Mouse (Mus musculus) kidney, embryonic 14.5 days (tissue): ENCODE measurements around the gene Atp1a4. TPM values are rescaled to one million over a fixed set of nuclear protein-coding genes. Genes with fewer than 3 reads are reported as not detected.

Experiments
- ATAC-seq: fragments of 200-750 bp; cut with Nextera tagmentation; 2 replicates; pipeline ENCODE4 v1.8.0; 2017; ENCODE audit warnings: moderate number of reproducible peaks, mild to moderate bottlenecking, moderate TSS enrichment, moderate library complexity; ENCODE audit not compliant: low FRiP score, low TSS enrichment
- H3K27ac ChIP-seq: fragments of 300-500 bp; sonication (generic); 2 replicates; pipeline ENCODE4 v1.5.1; 2014; ENCODE audit warnings: low read depth, mild to moderate bottlenecking, low read length, moderate library complexity, mixed read lengths
- H3K27me3 ChIP-seq: fragments of 300-500 bp; sonication (generic); 2 replicates; pipeline ENCODE4 v1.6.1; 2014; ENCODE audit warnings: mild to moderate bottlenecking, low read length; ENCODE audit not compliant: control insufficient read depth, insufficient read depth
- H3K36me3 ChIP-seq: fragments of 300-500 bp; sonication (generic); 2 replicates; pipeline ENCODE4 v1.6.1; 2014; ENCODE audit warnings: low read length, mixed read lengths; ENCODE audit not compliant: control insufficient read depth, insufficient read depth
- H3K4me1 ChIP-seq: fragments of 300-500 bp; sonication (generic); 2 replicates; pipeline ENCODE4 v1.6.1; 2014; ENCODE audit warnings: low read length, mixed read lengths; ENCODE audit not compliant: control insufficient read depth, insufficient read depth
- H3K4me2 ChIP-seq: fragments of 300-500 bp; sonication (generic); replicated peaks from 2 replicates; pipeline ENCODE4 v1.6.1; 2014; ENCODE audit warnings: low read depth, mild to moderate bottlenecking, low read length
- H3K4me3 ChIP-seq: fragments of 300-500 bp; sonication (generic); 2 replicates; pipeline ENCODE4 v1.5.1; 2014; ENCODE audit warnings: mild to moderate bottlenecking, low read length
- H3K9ac ChIP-seq: fragments of 300-500 bp; sonication (generic); 2 replicates; pipeline ENCODE4 v1.6.1; 2014; ENCODE audit warnings: low read depth, mild to moderate bottlenecking, low read length, moderate library complexity
- H3K9me3 ChIP-seq: fragments of 300-500 bp; sonication (generic); 2 replicates; pipeline ENCODE4 v1.6.1; 2016; ENCODE audit warnings: low read length; ENCODE audit not compliant: control insufficient read depth
- whole genome bisulfite sequencing: fragments of 180-500 bp; shearing (Covaris S2); extraction: QIAGEN DNeasy Blood & Tissue Kit; methylation state at CpG from one replicate; pipeline ENCODE4 v1.1.7; 2014; 5-methylcytosine and 5-hydroxymethylcytosine counted together
- polyA plus RNA-seq: library from polyadenylated mRNA; unstranded; fragments of >200 nt; fragmentation: Nextera tagmentation; extraction: Ambion mirVana; gene quantifications from 2 replicates; pipeline ENCODE4 v1.2.1, GENCODE M21; 2014

Atp1a4 gene
- not detected in 2 replicates for polyA plus RNA-seq

DNA sequence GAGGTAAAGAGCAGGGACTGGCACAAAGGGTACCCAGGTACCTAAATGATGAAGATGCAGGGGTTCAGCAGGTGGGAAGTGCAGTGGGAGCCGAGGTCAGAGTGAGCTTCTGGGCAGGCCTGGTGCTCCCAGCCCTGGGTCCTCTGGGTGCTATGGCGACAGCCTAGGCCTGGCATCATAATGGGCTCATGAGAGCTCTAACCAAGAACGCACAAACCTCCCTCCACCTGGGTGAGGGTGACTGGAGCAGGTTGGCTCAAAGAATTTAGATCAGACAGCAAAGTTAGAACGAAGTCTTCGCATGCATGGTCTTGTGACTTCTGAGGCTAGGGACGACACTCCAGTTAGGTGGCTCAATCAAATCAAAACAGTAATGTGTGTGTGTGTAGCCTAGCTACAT lies at the start of gene Atp1a4:
Gene Atp1a4, minus strand, starts transcription at position 101 of the 400 bp plus-strand sequence.
- Histone ChIP-seq H3K9me3 (no peaks in the 10 kb centered on the region), H3K4me1 (no peaks in the 10 kb centered on the region), H3K4me3 (no peak within 1 kb of the TSS), H3K36me3 (no peaks in the 10 kb centered on the region), H3K9ac (no peak within 1 kb of the TSS), H3K27me3 (no peaks in the 10 kb centered on the region), H3K27ac (no peak within 1 kb of the TSS), H3K4me2 (no peak within 1 kb of the TSS)
- 86% methylated on average over 6 of the region's 6 CpGs for WGBS
- 0 out of 2 replicates have a peak, but pooled peaks have one; percentile 4 for ATAC-seq

DNA sequence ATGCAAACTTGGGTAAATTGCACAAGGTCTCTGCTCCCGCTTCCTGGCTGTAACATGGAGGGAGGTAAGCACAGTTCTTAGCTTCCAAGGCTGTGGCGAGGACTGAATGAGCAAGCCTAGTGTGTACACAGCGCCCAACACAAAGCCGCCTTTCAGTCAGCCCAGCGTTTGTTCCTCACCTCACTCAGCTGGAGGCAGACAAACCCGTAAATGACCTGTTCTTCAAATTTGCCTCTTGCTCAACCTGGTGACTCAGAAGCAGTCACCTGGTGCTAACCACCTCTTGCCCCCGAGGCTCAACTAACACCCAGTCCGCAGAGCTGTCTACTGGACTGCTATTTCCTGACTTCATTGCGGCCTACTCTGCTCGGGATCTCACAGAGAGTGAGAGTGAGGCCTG lies 49.7 kb upstream of the Atp1a4 start:
- no peak overlapping the region for H3K4me2 ChIP-seq
- H3K4me1 ChIP-seq, result peaks cover 23% of the 10 kb centered on the region
- H3K27me3 ChIP-seq, result no peaks in the 10 kb centered on the region
- no peak overlapping the region for H3K4me3 ChIP-seq
- no peaks in the 10 kb centered on the region for H3K9me3 ChIP-seq
- H3K9ac ChIP-seq, result 0 out of 2 replicates have a peak overlapping the region, but pooled peaks have one; percentile 4
- no peak overlapping the region for H3K27ac ChIP-seq
- WGBS, result 64% methylated on average over 10 of the region's 10 CpGs
- no peak for ATAC-seq
- H3K36me3 ChIP-seq, result no peaks in the 10 kb centered on the region

DNA sequence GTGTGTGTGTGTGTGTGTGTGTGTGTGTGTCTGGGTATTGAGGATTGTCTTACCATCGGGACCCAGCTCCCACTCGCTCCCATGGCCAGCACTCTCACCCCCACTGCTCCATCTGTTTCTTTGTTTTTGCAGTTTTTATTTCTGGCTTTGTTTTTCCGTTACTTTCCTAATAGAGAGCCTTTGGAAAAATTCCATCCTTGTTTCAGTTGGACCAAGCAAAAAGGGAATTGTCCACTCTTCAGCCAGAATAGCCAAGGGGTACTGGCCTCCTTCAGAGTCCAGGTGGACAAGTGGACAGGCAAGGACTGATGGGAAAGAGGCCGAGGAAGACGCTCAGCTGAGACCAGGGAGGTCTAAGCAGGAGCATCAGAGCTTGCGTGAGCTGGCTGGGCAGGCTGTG lies 48.7 kb upstream of the Atp1a4 start:
- WGBS, result 61% methylated on average over 6 of the region's 6 CpGs
- H3K27ac ChIP-seq, result no peak overlapping the region

DNA sequence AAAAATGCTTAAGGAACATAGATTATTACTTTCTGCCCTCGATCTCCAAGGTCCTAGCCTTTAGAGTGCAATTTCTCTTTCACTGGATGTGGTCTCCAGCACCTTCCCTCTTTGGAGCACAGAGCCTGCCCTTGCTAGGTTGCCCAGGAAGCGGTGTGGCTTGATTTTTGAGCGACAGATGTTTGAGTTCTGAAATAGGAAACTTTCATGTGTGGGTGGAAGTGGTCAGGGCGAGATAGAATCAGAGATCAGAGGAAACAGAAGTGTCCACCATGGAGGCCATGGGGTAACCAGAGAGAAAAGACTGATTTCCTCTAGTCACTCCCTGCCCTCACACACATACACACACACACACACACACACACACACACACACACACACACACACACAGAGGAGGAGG lies 48.0 kb upstream of the Atp1a4 start:
- no peak overlapping the region for H3K9ac ChIP-seq
- H3K4me3 ChIP-seq, result no peak overlapping the region
- 57% methylated on average over 4 of the region's 4 CpGs for WGBS
- H3K4me2 ChIP-seq, result no peak overlapping the region
- no peaks in the 10 kb centered on the region for H3K27me3 ChIP-seq
- H3K27ac ChIP-seq, result no peak overlapping the region
- ATAC-seq, result no peak
- no peaks in the 10 kb centered on the region for H3K9me3 ChIP-seq
- peaks cover 26% of the 10 kb centered on the region for H3K4me1 ChIP-seq
- H3K36me3 ChIP-seq, result no peaks in the 10 kb centered on the region

More for the DNA sequence above, 48.7 kb upstream of the Atp1a4 start:
- H3K9me3 ChIP-seq, result no peaks in the 10 kb centered on the region
- no peak overlapping the region for H3K4me2 ChIP-seq
- H3K27me3 ChIP-seq, result no peaks in the 10 kb centered on the region
- H3K36me3 ChIP-seq, result no peaks in the 10 kb centered on the region
- H3K9ac ChIP-seq, result no peak overlapping the region; the same call in 1 of the 2 replicates
- no peak for ATAC-seq
- H3K4me1 ChIP-seq, result peaks cover 22% of the 10 kb centered on the region
- no peak overlapping the region for H3K4me3 ChIP-seq

DNA sequence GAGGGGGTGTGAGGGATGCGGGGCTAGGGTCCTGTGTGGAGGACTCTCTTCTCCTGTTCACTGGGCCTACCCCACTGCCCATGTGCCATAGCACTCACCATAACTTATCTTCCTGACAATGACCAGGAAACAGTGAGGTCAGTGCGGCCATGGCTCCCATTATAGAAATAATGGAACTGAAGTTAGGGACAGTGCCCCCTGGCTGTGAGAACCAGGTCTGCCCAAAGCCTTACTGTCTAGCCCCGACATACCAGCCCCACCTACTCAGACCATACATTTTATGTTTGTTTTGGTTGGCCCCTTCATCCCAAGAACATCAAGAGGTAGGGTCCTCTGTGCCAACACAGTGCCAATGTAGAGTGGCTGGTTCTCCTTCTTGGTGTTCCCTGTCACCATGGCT lies 47.4 kb upstream of the Atp1a4 start:
- Histone ChIP-seq H3K4me2 (no peak overlapping the region), H3K9me3 (no peaks in the 10 kb centered on the region), H3K4me1 (peaks cover 27% of the 10 kb centered on the region), H3K9ac (no peak overlapping the region), H3K27me3 (no peaks in the 10 kb centered on the region), H3K27ac (no peak overlapping the region), H3K4me3 (no peak overlapping the region), H3K36me3 (no peaks in the 10 kb centered on the region)
- 81% methylated on average over 3 of the region's 3 CpGs for WGBS
- no peak for ATAC-seq

DNA sequence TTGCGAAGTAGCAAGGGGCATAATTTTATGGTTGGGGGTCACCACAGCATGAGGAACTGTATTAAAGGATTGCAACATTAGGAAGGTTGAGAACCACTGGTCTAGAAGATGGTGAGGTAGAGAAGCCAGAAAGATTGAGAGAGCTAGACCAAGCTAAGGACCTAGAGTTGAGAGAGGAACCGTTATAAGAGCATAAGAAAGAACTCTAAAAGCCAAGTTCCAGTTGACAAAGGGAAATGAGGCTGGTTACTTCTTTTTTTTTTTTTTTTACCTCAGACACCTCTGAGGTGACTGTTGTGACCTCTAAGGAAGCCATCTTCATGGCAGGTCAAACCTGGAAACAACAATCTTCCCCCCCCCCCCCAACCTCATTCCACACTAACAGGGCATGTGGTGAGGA lies 46.9 kb upstream of the Atp1a4 start:
- Histone ChIP-seq H3K27me3 (no peaks in the 10 kb centered on the region), H3K4me1 (peaks cover 23% of the 10 kb centered on the region), H3K27ac (no peak overlapping the region), H3K4me3 (no peak overlapping the region), H3K9me3 (no peaks in the 10 kb centered on the region), H3K9ac (no peak overlapping the region), H3K4me2 (no peak overlapping the region), H3K36me3 (no peaks in the 10 kb centered on the region)
- no peak for ATAC-seq
- 93% methylated on average over 2 of the region's 2 CpGs for WGBS

DNA sequence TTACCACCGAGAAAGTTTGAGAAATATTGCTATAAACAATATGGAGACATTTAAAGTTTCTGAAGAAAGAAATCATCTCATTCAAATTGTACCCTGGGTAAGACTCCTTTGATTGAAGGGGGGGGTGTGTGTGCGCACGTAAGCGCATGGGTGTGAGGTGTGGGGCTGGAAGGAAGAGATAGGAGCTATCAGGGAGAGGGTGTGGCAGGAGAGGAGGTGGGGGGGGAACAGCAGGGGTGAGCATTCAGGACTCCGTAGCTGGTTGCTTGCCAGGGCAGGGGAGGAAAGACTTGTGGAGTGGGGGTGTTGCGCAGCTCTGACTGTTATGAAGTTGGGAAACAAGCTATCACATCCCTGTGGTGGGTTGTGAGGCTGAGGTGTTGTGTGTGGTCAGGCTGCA lies 46.2 kb upstream of the Atp1a4 start:
- Histone ChIP-seq H3K4me1 (peaks cover 19% of the 10 kb centered on the region), H3K9ac (no peak overlapping the region), H3K27me3 (no peaks in the 10 kb centered on the region), H3K36me3 (no peaks in the 10 kb centered on the region), H3K27ac (no peak overlapping the region), H3K9me3 (no peaks in the 10 kb centered on the region), H3K4me3 (no peak overlapping the region), H3K4me2 (no peak overlapping the region)
- WGBS, result 67% methylated on average over 6 of the region's 6 CpGs
- ATAC-seq, result no peak

DNA sequence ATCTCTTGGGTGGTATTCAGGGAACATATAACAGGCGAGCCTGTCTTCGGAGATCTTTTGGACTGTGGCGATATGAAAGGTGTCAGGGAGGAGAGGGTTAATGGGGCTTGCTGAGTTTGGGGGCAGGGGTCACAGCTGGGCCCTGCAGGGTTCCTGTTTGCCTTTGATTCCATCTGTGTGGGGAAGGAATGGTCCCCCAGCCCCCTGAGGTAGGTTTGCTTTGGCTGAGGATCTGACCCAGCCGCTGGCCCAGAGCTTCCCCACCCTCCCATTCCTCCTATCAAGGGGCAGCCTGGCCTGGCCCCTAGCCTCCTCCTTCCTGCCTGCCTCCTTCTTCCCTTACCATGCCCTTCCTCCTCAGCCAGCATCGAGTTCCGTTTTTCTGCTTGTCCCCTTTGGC lies 44.6 kb upstream of the Atp1a4 start:
- ATAC-seq, result peak; percentile 33; the same call in 1 of the 2 replicates
- H3K9ac ChIP-seq, result no peak overlapping the region
- H3K4me2 ChIP-seq, result no peak overlapping the region
- no peak overlapping the region for H3K27ac ChIP-seq
- peaks cover 23% of the 10 kb centered on the region for H3K4me1 ChIP-seq
- H3K27me3 ChIP-seq, result no peaks in the 10 kb centered on the region
- H3K36me3 ChIP-seq, result no peaks in the 10 kb centered on the region
- whole genome bisulfite sequencing, result 8% methylated on average over 6 of the region's 6 CpGs
- no peak overlapping the region for H3K4me3 ChIP-seq
- no peaks in the 10 kb centered on the region for H3K9me3 ChIP-seq

DNA sequence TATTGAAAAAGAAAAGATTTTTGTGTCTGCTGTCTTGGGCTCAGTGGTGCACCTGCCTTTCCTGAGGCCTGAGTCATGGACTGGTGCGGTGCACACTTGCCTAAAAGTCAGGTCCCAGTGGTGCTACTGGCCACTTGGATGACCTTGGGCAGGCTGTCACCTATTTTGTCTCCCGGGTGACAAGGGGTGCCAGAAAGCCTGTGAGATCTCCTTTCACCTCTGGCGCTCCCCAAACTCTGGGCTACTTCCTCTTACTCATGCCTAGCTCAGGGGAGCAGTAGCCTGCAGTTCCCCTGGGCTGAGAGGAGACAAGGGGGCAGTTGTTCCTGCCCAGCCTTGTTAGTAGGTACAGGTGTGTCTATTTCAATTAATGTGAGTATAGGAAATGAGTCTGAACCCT lies 44.1 kb upstream of the Atp1a4 start:
- Histone ChIP-seq H3K4me3 (no peak overlapping the region), H3K27ac (no peak overlapping the region), H3K4me1 (peaks cover 26% of the 10 kb centered on the region), H3K36me3 (no peaks in the 10 kb centered on the region), H3K4me2 (no peak overlapping the region), H3K9ac (no peak overlapping the region), H3K27me3 (no peaks in the 10 kb centered on the region), H3K9me3 (no peaks in the 10 kb centered on the region)
- no peak for ATAC-seq
- 53% methylated on average over 3 of the region's 3 CpGs for WGBS
